Mouse (Mus musculus) midbrain, embryonic 10.5 days (tissue): ENCODE data around the gene Sh2d6. TPM values are rescaled to one million over a fixed set of nuclear protein-coding genes. Genes with fewer than 3 reads are reported as not detected.
"Not testable (repeated sequence)": the region's sequence is repeated elsewhere in the genome, so short reads cannot be mapped to it uniquely, and the experiment has no call there.

Experiments
- DNase-seq: peaks from one replicate; pipeline ENCODE4 v3.0.0-alpha.2; 2017; ENCODE audit warnings: low spot score
- H3K27ac ChIP-seq: fragments of 300-500 bp; sonication (generic); replicated peaks from 2 replicates; pipeline ENCODE4 v1.5.1; 2016; ENCODE audit warnings: mild to moderate bottlenecking
- H3K27me3 ChIP-seq: fragments of 300-500 bp; sonication (generic); 2 replicates; pipeline ENCODE4 v1.6.1; 2016; ENCODE audit warnings: low read depth, mild to moderate bottlenecking; ENCODE audit not compliant: poor library complexity, severe bottlenecking
- H3K36me3 ChIP-seq: fragments of 300-500 bp; sonication (generic); 2 replicates; pipeline ENCODE4 v1.6.1; 2016; ENCODE audit warnings: mild to moderate bottlenecking, moderate library complexity
- H3K4me1 ChIP-seq: fragments of 300-500 bp; sonication (generic); 2 replicates; pipeline ENCODE4 v1.6.1; 2016
- H3K4me3 ChIP-seq: fragments of 300-500 bp; sonication (generic); 2 replicates; pipeline ENCODE4 v1.5.1; 2016; ENCODE audit warnings: mild to moderate bottlenecking, moderate library complexity
- H3K9me3 ChIP-seq: fragments of 300-500 bp; sonication (generic); replicated peaks from 2 replicates; pipeline ENCODE4 v1.6.1; 2016; ENCODE audit warnings: mild to moderate bottlenecking
- WGBS: fragments of 180-500 bp; shearing (Covaris S2); methylation state at CpG from one replicate; pipeline ENCODE4 v1.1.7; 2016; 5-methylcytosine and 5-hydroxymethylcytosine counted together
- polyA plus RNA-seq: library from polyadenylated mRNA; unstranded; fragments of >200 nt; fragmentation: Nextera tagmentation; extraction: Ambion mirVana; gene quantifications from 2 replicates; pipeline ENCODE4 v1.2.1, GENCODE M21; 2016

Sh2d6 gene
- polyA plus RNA-seq, 1 experiment from 2014 or later, result 0.23 TPM

GRCm38 (mm10) chr6:72550025-72550424 lies 28.5 kb upstream of the Sh2d6 start:
- Histone ChIP-seq H3K4me1 (peaks cover 31% of the 10 kb centered on the region), H3K27me3 (no peaks in the 10 kb centered on the region), H3K36me3 (no peaks in the 10 kb centered on the region), H3K9me3 (no peaks in the 10 kb centered on the region), H3K27ac (no peak overlapping the region), H3K4me3 (no peak overlapping the region)
- WGBS, result 64% methylated on average over 6 of the region's 6 CpGs
- DNase-seq, result no peak

- Histone ChIP-seq H3K4me3 (no peak overlapping the region), H3K9me3 (no peaks in the 10 kb centered on the region), H3K36me3 (no peaks in the 10 kb centered on the region), H3K4me1 (peaks cover 38% of the 10 kb centered on the region), H3K27me3 (peaks cover 3% of the 10 kb centered on the region; the same call in 1 of the 2 replicates), H3K27ac (no peak overlapping the region)
- DNase-seq, result no peak
- 75% methylated on average over 9 of the region's 9 CpGs for WGBS
Measured at GRCm38 (mm10) chr6:72549041-72549580, 27.6 kb upstream of the Sh2d6 start.

GRCm38 (mm10) chr6:72547862-72548261 lies 26.4 kb upstream of the Sh2d6 start:
- no peak overlapping the region for H3K27ac ChIP-seq
- H3K9me3 ChIP-seq, result no peaks in the 10 kb centered on the region
- no peak overlapping the region for H3K4me3 ChIP-seq
- H3K4me1 ChIP-seq, result peaks cover 39% of the 10 kb centered on the region
- 90% methylated on average over 3 of the region's 3 CpGs for WGBS
- H3K36me3 ChIP-seq, result no peaks in the 10 kb centered on the region
- peaks cover 4% of the 10 kb centered on the region; the same call in 1 of the 2 replicates for H3K27me3 ChIP-seq
- DNase-seq, result no peak

GRCm38 (mm10) chr6:72547121-72547520 lies 25.6 kb upstream of the Sh2d6 start:
- H3K4me1 ChIP-seq, result peaks cover 31% of the 10 kb centered on the region
- H3K9me3 ChIP-seq, result no peaks in the 10 kb centered on the region
- H3K27me3 ChIP-seq, result peaks cover 4% of the 10 kb centered on the region; the same call in 1 of the 2 replicates
- WGBS, result 91% methylated on average over 2 of the region's 2 CpGs
- no peaks in the 10 kb centered on the region for H3K36me3 ChIP-seq
- H3K4me3 ChIP-seq, result no peak overlapping the region
- no peak overlapping the region for H3K27ac ChIP-seq
- no peak for DNase-seq

- 48% methylated on average over 7 of the region's 7 CpGs for WGBS
- no peak for DNase-seq
- Histone ChIP-seq H3K4me1 (peaks cover 18% of the 10 kb centered on the region), H3K4me3 (no peak overlapping the region), H3K27ac (no peak overlapping the region), H3K9me3 (no peaks in the 10 kb centered on the region), H3K27me3 (peaks cover 4% of the 10 kb centered on the region; the same call in 1 of the 2 replicates), H3K36me3 (no peaks in the 10 kb centered on the region)
Measured at GRCm38 (mm10) chr6:72545377-72545776, 23.9 kb upstream of the Sh2d6 start.

GRCm38 (mm10) chr6:72544283-72544987 lies 22.9 kb upstream of the Sh2d6 start, which contains the start of gene Capg:
Gene Capg (plus strand): TSS chr6:72544391.
- H3K27me3 ChIP-seq, result peaks cover 4% of the 10 kb centered on the region; the same call in 1 of the 2 replicates
- DNase-seq, result no peak
- H3K9me3 ChIP-seq, result no peaks in the 10 kb centered on the region
- H3K27ac ChIP-seq, result peak within 1 kb of the TSS; percentile 46; the same call in 1 of the 2 replicates
- H3K36me3 ChIP-seq, result no peaks in the 10 kb centered on the region
- peaks cover 16% of the 10 kb centered on the region for H3K4me1 ChIP-seq
- peak within 1 kb of the TSS; percentile 34 for H3K4me3 ChIP-seq
- 17% methylated on average over 23 of the region's 23 CpGs for WGBS

- no peaks in the 10 kb centered on the region for H3K9me3 ChIP-seq
- H3K27me3 ChIP-seq, result peaks cover 4% of the 10 kb centered on the region; the same call in 1 of the 2 replicates
- H3K36me3 ChIP-seq, result no peaks in the 10 kb centered on the region
- no peak overlapping the region for H3K4me3 ChIP-seq
- 83% methylated on average over 12 of the region's 12 CpGs for WGBS
- H3K4me1 ChIP-seq, result peaks cover 23% of the 10 kb centered on the region
- no peak overlapping the region for H3K27ac ChIP-seq
- DNase-seq, result no peak
Measured at GRCm38 (mm10) chr6:72543265-72543850, 21.9 kb upstream of the Sh2d6 start.

GRCm38 (mm10) chr6:72538562-72539031 lies 17.1 kb upstream of the Sh2d6 start:
- peak overlapping the region; percentile 86 for H3K27ac ChIP-seq
- WGBS, result 3% methylated on average over 16 of the region's 16 CpGs
- H3K36me3 ChIP-seq, result no peaks in the 10 kb centered on the region
- no peaks in the 10 kb centered on the region for H3K9me3 ChIP-seq
- H3K4me1 ChIP-seq, result peaks cover 26% of the 10 kb centered on the region
- DNase-seq, result peak; percentile 72
- no peaks in the 10 kb centered on the region for H3K27me3 ChIP-seq
- peak overlapping the region; percentile 66 for H3K4me3 ChIP-seq

GRCm38 (mm10) chr6:72537998-72538500 lies 16.5 kb upstream of the Sh2d6 start:
- Histone ChIP-seq H3K4me3 (peak overlapping the region; percentile 66), H3K9me3 (no peaks in the 10 kb centered on the region), H3K4me1 (peaks cover 24% of the 10 kb centered on the region), H3K27ac (peak overlapping the region; percentile 86), H3K27me3 (no peaks in the 10 kb centered on the region), H3K36me3 (no peaks in the 10 kb centered on the region)
- DNase-seq, result no peak
- 49% methylated on average over 10 of the region's 10 CpGs for WGBS

- Histone ChIP-seq H3K4me3 (peak overlapping the region; percentile 36), H3K9me3 (no peaks in the 10 kb centered on the region), H3K27me3 (no peaks in the 10 kb centered on the region), H3K27ac (peak overlapping the region; percentile 61), H3K4me1 (peaks cover 31% of the 10 kb centered on the region), H3K36me3 (no peaks in the 10 kb centered on the region)
- 3% methylated on average over 9 of the region's 9 CpGs for WGBS
- DNase-seq, result peak; percentile 79
Measured at GRCm38 (mm10) chr6:72535165-72535564, 13.7 kb upstream of the Sh2d6 start.

GRCm38 (mm10) chr6:72534035-72534809 lies 12.7 kb upstream of the Sh2d6 start:
- DNase-seq, result peak; percentile 75

GRCm38 (mm10) chr6:72533555-72533954 lies 12.0 kb upstream of the Sh2d6 start:
- peaks cover 26% of the 10 kb centered on the region for H3K4me1 ChIP-seq
- not testable (repeated sequence) for H3K27me3 ChIP-seq, H3K36me3 ChIP-seq, H3K9me3 ChIP-seq, DNase-seq, H3K4me3 ChIP-seq
- peak overlapping the region; percentile 66; the same call in 1 of the 2 replicates for H3K27ac ChIP-seq
- WGBS, result 44% methylated on average over 1 of the region's 1 CpGs

More at GRCm38 (mm10) chr6:72534035-72534809, 12.7 kb upstream of the Sh2d6 start:
- peaks cover 31% of the 10 kb centered on the region for H3K4me1 ChIP-seq
- 43% methylated on average over 9 of the region's 9 CpGs for WGBS
- no peaks in the 10 kb centered on the region for H3K36me3 ChIP-seq
- no peaks in the 10 kb centered on the region for H3K9me3 ChIP-seq
- no peak overlapping the region for H3K4me3 ChIP-seq
- no peaks in the 10 kb centered on the region for H3K27me3 ChIP-seq
- H3K27ac ChIP-seq, result peak overlapping the region; percentile 66
